Mouse (Mus musculus) lung, adult 2 months (tissue): ENCODE measurements at regions not wholly inside any gene's neighbourhood (a gene's known extent, or its start where the extent isn't known, plus 50 kb on each side); places are given as distances from the start of the nearest gene placed in this dataset.
"Not testable (repeated sequence)": the region's sequence is repeated elsewhere in the genome, so short reads cannot be mapped to it uniquely, and the experiment has no call there.

ENCODE experiments used
- DNase-seq: peaks from one replicate; pipeline ENCODE4 v3.0.0; 2022
- H3K4me1 ChIP-seq: fragments of 200-500 bp; 2 replicates; pipeline ENCODE4 v1.6.1; 2011; ENCODE audit warnings: low read length; ENCODE audit not compliant: control insufficient read depth, insufficient read depth
- H3K4me3 ChIP-seq: fragments of 200-500 bp; replicated peaks from 2 replicates; pipeline ENCODE3; 2011; ENCODE audit warnings: low read depth, mild to moderate bottlenecking, control low read depth, low read length; ENCODE audit errors: extremely low read depth
- CTCF ChIP-seq: fragments of 200-500 bp; IDR thresholded peaks from 2 replicates; pipeline ENCODE4 v1.5.1; 2011; ENCODE audit warnings: mild to moderate bottlenecking, low read length, control low read depth; ENCODE audit not compliant: insufficient read depth
- POLR2A ChIP-seq: fragments of 200-500 bp; IDR thresholded peaks from 2 replicates; pipeline ENCODE4 v1.6.1; 2011; ENCODE audit warnings: low read depth, mild to moderate bottlenecking, control low read depth, low read length, borderline replicate concordance; ENCODE audit errors: extremely low read depth
- WGBS: fragments of 180-500 bp; shearing (Covaris S2); methylation state at CpG from one replicate; pipeline ENCODE4 v1.1.7; 2018; 5-methylcytosine and 5-hydroxymethylcytosine counted together

DNA sequence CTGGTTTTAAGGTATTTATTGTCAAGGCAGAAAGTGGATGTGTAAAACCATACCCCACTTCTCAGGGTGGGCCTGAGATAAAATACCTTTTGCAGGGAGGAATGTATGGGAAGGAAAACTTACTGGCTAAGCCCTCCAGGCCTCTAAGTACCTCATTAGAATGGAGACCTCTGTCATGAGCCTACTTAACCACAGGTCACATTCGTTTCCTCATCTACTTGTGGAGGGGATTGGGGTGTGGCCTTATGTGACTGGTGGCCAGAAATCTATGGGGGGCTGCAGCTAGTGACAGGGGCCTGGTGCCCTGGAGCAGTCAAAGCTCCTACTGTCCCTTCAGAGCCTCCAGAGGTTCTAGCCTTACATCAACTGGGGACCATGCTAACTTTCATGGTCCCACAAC, 1020.0 kb downstream of the Adam6a start:
- no peak overlapping the region for H3K4me3 ChIP-seq
- TF ChIP-seq CTCF (no peak), POLR2A (no peak)
- 39% methylated on average over 1 of the region's 1 CpGs for WGBS
- no peak for DNase-seq
- no peaks in the 10 kb centered on the region for H3K4me1 ChIP-seq

DNA sequence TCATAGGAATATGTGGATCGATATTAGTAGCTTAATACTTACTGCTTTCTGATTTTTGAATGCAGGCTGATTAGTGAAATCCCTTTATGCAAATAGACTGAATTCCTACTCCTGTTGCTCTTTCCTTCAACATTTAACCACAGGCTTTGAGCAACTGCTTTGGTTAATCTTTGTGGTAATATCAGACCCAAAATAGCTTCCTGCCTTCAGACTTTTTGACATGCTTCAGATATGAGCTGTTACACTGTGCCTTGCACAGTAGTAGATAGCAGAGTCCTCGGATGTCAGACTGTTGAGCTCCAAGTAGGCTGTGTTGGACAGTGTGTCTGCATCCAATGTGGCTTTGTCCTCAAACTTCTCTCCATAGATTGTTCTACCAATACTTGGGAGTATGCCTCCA, 1020.6 kb downstream of the Adam6a start:
- DNase-seq: no peak
- WGBS: 50% methylated on average over 2 of the region's 2 CpGs
- no peaks in the 10 kb centered on the region for H3K4me1 ChIP-seq
- TF ChIP-seq CTCF (no peak), POLR2A (no peak)
- H3K4me3 ChIP-seq: no peak overlapping the region

DNA sequence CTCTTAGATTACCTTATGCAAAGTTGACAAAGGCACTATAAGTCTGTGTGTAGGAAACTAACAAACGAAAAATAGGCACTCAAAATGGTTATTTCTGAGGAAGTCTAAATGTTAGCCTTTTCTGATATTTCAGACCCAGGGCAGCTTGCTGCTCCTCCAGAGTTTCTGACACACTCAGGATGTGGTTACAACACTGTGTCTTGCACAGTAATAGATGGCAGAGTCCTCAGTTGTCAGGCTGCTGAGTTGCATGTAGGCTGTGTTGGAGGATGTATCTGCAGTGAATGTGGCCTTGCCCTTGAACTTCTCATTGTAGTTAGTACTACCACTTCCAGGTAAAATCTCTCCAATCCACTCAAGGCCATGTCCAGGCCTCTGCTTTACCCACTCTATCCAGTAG, 1039.7 kb downstream of the Adam6a start:
- Histone ChIP-seq H3K4me1 (no peaks in the 10 kb centered on the region), H3K4me3 (no peak overlapping the region)
- WGBS: 40% methylated on average over 1 of the region's 1 CpGs
- TF ChIP-seq POLR2A: no peak
- no peak for TF ChIP-seq CTCF
- no peak for DNase-seq

DNA sequence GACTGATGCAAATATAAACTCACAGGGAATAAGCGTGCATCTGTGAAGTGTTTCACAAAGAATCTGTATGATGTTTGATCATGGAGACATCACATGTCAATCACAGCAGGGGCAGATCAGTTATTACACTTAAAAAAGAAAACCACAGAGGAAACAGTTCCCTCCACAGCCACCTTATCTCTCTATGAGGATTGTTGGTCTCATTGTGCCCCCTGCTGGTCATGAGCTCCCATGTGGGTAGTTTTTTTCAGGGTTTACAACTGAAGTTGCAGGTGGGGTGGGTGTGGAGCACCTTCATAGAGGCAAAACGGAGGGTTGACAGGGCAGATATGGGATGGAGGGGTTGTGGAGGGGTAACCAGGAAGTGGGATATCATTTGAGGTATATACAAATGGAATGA, 1043.5 kb downstream of the Adam6a start:
- no peaks in the 10 kb centered on the region for H3K4me1 ChIP-seq
- no peak overlapping the region for H3K4me3 ChIP-seq
- no peak for DNase-seq
- TF ChIP-seq CTCF (no peak), POLR2A (no peak)
- 52% methylated on average over 2 of the region's 2 CpGs for WGBS

DNA sequence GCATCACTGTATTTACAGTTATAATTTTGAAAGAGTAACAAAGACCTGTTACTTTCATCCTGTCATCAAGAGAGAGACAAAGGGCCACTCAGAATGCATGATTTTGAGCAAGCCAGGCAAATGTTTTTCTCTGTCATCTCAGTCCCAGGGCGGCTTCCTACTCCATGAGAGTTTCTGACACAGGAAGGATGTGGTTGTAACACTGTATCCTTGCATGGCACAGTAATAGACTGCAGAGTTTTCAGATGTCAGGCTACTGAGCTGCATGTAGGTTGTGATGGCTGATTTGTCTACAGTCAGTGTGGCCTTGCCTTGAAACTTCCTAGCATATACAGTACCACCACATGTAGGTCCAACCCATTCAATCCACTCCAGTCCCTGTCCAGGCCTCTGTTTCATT, 1054.0 kb downstream of the Adam6a start:
- 51% methylated on average over 1 of the region's 1 CpGs for WGBS
- H3K4me1 ChIP-seq: no peaks in the 10 kb centered on the region
- DNase-seq: no peak
- TF ChIP-seq CTCF: no peak
- no peak for TF ChIP-seq POLR2A
- H3K4me3 ChIP-seq: no peak overlapping the region

DNA sequence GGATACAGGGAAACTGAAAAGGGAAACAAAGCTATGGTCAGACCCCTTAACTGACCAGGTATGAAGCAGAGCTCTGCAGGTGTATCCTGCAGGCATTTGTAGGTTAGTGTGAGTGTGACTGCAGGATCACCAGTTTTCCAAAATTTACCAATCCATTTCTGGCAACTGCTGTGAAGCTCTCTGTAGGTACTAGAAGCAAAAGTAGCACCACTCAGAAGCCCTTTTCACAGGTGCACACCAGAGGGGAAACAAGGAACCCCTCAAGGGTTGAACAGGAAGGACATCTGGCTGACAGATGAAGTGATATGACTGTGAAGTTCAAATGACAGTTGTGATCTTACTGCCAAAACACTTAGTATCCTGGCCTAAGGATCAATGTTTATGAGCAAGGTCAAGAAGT, 1065.5 kb downstream of the Adam6a start:
- DNase-seq: no peak
- Histone ChIP-seq H3K4me1 (no peaks in the 10 kb centered on the region), H3K4me3 (no peak overlapping the region)
- TF ChIP-seq CTCF (no peak), POLR2A (no peak)

DNA sequence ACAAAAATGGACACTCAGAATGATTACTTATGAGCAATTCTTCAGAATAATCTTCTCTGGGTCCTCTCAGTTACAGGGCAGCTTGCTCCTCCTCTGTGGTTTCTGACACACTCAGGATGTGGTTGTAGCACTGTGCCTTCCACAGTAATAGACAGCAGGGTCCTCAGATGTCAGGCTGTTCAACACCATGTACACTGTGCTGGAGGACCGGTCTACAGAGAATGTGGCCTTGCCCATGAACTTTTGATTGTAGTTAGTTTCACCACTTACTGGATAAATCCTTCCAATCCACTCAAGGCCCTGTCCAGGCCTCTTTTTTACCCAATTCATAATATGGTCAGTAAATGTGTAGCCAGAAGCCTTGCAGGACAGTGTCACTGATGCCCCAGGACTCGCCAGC, 1068.4 kb downstream of the Adam6a start:
- H3K4me3 ChIP-seq: no peak overlapping the region
- H3K4me1 ChIP-seq: no peaks in the 10 kb centered on the region
- WGBS: 56% methylated on average over 2 of the region's 2 CpGs
- DNase-seq: no peak
- TF ChIP-seq POLR2A: no peak
- no peak for TF ChIP-seq CTCF

DNA sequence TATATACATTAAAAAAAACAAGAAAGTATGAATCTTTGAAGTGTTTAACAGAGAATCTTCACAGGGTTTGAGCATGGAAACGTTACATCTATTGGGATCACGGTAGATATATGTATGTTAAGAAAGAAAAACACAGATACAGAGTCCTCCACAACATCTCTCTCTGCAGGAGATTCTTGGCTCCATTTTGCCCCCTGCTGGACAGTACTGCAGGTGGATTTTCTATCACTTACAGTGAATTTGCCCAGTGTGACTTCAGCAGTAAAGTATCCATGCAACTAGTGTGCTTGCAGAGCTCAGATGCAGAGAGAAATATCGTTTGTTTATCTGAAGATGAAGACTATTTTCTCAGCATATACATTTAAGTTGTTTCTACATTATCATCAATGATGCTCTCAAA, 1071.5 kb downstream of the Adam6a start:
- Histone ChIP-seq H3K4me3 (no peak overlapping the region), H3K4me1 (no peaks in the 10 kb centered on the region)
- no peak for DNase-seq
- TF ChIP-seq CTCF: no peak
- no peak for TF ChIP-seq POLR2A
- 47% methylated on average over 3 of the region's 3 CpGs for WGBS

DNA sequence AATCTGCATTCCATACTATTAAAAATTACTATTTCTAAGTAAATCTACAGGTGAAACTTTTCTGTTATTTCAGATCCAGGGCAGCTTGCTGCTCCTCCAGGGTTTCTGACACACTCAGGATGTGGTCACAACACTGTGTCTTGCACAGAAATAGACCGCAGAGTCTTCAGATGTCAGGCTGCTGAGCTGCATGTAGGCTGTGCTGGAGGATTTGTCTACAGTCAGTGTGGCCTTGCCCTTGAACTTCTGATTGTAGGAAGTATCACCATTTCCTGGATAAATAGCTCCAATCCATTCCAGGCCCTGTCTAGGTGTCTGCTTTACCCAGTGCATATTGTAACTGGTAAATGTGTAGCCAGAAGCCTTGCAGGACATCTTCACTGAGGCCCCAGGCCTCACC, 1072.0 kb downstream of the Adam6a start:
- H3K4me1 ChIP-seq: no peaks in the 10 kb centered on the region
- H3K4me3 ChIP-seq: no peak overlapping the region
- TF ChIP-seq POLR2A: no peak
- no peak for TF ChIP-seq CTCF
- no peak for DNase-seq
- 70% methylated on average over 1 of the region's 1 CpGs for WGBS

DNA sequence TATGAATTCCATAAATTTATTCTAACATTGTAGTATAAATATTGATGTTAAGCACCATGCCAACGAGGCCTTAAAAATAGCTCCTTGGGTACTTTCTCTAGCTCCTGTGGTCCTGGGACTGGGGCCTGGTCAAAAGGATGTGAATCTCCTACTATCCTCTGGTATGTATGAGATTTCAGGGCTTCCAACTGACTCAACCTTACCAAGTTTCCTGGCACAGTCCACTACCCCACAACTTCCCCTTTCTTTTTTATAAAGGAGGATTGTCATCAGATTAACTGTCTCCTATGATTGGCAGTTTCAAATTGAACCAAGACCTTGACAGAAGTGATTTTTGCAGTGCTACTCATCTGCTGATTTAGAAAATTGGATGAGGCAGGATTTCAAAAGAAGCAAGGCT, 1097.4 kb downstream of the Adam6a start:
- H3K4me1 ChIP-seq: no peaks in the 10 kb centered on the region
- DNase-seq: no peak
- WGBS: 49% methylated on average over 1 of the region's 1 CpGs
- H3K4me3 ChIP-seq: no peak overlapping the region
- TF ChIP-seq POLR2A: no peak
- no peak for TF ChIP-seq CTCF

DNA sequence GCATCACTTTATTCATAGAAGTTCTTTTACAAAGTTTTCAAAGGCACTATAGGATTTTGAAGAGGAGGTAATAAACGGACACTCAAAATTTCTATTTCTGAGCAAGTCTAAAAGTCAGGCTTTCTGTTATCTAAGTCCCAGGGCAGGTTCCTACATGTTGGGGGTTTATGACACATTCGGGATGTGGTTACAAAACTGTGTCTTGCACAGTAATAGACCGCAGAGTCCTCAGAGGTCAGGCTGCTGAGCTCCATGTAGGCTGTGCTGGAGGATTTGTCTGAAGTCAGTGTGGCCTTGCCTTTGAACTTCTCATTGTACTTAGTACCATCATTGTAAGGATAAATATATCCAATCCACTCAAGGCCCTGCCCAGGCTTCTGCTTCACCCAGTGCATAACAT, 1102.7 kb downstream of the Adam6a start:
- WGBS: 72% methylated on average over 3 of the region's 3 CpGs
- H3K4me3 ChIP-seq: no peak overlapping the region
- DNase-seq: no peak
- no peaks in the 10 kb centered on the region for H3K4me1 ChIP-seq
- no peak for TF ChIP-seq CTCF
- TF ChIP-seq POLR2A: no peak

DNA sequence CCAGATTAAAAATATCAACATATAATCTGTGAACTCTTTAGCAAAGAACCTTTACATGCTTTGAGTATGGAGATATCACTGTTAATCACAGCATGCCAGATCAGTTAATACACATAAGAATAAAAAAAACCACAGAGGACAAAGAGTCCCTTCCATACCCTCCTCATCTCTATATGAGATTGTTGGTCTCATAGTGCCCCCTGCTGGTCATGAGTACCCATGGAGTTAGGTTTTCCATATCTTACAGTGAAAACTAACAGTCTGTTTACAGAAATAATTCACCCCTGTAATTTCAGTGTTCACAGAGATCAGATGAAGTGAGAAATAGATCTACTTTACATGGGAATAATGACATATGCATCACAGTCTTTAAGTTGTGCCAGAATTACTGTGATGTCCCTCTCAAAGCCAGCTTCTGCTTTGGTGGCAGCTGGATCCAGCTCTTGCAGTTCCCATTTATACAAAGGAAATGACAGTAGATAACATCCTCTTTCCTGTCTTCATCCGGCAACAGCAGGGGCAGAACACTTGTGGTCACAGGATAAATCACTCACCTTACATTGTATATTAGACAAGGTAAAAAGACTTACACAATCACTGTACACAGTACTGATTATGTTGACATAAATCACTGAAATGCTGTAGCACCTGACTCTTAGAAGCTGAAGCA, 1106.9 kb downstream of the Adam6a start:
- WGBS: 57% methylated on average over 1 of the region's 1 CpGs
- H3K4me3 ChIP-seq, DNase-seq, H3K4me1 ChIP-seq: not testable (repeated sequence)

DNA sequence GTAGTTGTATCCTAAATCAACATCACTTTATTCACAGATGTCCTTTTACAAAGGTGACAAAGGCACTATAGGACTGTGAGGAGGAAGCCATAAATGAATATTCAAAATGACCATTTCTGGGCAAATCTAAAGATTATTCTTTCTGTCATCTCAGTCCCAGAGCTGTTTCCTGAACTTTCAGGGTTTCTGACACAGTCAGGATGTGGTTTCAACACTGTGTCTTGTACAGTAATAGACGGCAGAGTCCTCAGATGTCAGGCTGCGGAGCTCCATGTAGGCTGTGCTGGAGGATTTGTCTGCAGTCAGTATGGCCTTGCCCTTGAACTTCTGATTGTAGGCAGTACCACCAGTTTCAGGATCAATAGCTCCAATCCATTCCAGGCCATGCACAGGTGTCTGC, 1113.4 kb downstream of the Adam6a start:
- WGBS: 69% methylated on average over 2 of the region's 2 CpGs
- H3K4me3 ChIP-seq, H3K4me1 ChIP-seq, DNase-seq: not testable (repeated sequence)
